Mouse (Mus musculus): ENCODE results near the gene Tppp3. TPM values are rescaled to one million over a fixed set of nuclear protein-coding genes. Genes with fewer than 3 reads are reported as not detected.

Tppp3 gene
- total and polyA plus RNA-seq, 3 experiments = 35.0 to 73.7 (median 48.8) TPM

DNA sequence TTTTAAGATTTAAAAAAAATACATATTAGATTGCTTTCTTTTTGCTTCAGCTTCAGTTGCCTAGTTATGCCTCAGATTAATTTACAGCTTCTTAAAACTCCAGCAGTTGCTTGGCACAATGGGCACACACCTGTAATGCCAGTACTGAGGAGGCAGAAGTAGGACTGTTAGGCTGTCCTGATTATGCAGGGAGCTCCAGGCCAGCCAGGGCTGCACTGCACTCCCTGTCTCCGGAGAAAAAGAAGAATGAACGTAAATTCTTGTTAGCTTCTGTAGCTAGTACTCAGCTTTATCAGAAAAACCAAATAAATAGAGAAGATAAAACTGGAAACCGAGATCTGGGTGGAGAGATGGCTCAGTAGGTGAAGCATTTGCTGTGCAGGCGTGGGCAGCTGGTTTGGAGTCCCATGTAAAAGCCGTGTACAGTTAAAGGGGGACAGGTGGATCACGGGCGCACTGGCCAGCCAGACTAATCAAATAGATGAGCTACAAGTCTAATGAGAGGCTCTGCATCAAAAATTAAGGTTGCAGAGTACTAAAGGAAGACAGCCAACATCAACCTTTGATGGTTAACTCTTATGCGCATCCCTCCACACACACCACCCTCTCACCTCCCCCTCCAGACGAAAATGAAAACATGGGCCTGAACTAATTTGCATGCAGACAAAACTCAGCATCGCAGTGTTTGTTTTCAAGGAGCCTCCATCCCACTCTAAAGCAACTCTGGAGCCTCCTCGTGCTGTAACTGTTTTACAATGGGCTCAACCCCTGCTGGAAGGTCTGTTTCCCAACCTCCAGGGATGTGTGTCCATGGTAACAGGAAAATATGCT is 25.8 kb downstream of the Tppp3 start:
- TF ChIP-seq EP300 (IDR thresholded peaks at IDR 0.05; ENCODE audit: insufficient read depth, low read depth, low read length) (no peak), CTCF (IDR thresholded peaks at IDR 0.05) (no peak), POLR2A (IDR thresholded peaks at IDR 0.05; ENCODE audit: insufficient read depth, low read depth, low read length) (no peak)
- Histone ChIP-seq H3K27me3 (ENCODE audit: control insufficient read depth, insufficient read depth, low read length) (no peaks in the 10 kb centered on the region), H3K4me1 (ENCODE audit: control insufficient read depth, insufficient read depth, low read length) (no peaks in the 10 kb centered on the region), H3K36me3 (ENCODE audit: control insufficient read depth, insufficient read depth, low read length) (no peaks in the 10 kb centered on the region), H3K79me2 (replicated peaks; ENCODE audit: control insufficient read depth, insufficient read depth, low read length) (no peaks in the 10 kb centered on the region), H3K27ac (peak overlapping the region; percentile 57; the same call in 1 of the 2 replicates), H3K4me3 (no peak overlapping the region), H3K9ac (ENCODE audit: low read depth, low read length) (no peak overlapping the region)
- DNase-seq = peak in 1 of 2 experiments; percentile 35
- intact Hi-C loops (cut with DNase I) = no loop called here
- WGBS = 44% methylated on average over 11 of the region's 11 CpGs

- H3K27ac ChIP-seq = no peak overlapping the region
- TF ChIP-seq CTCF (IDR thresholded peaks at IDR 0.05) (no peak), POLR2A (IDR thresholded peaks at IDR 0.05; ENCODE audit: insufficient read depth, low read depth, low read length) (no peak), EP300 (IDR thresholded peaks at IDR 0.05; ENCODE audit: insufficient read depth, low read depth, low read length) (no peak)
- 92% methylated on average over 5 of the region's 5 CpGs for WGBS
- H3K36me3 ChIP-seq (ENCODE audit: control insufficient read depth, insufficient read depth, low read length) = no peaks in the 10 kb centered on the region
- H3K4me3 ChIP-seq = no peak overlapping the region
- DNase-seq = no peak
- no peak overlapping the region for H3K9ac ChIP-seq (ENCODE audit: low read depth, low read length)
- H3K79me2 ChIP-seq (replicated peaks; ENCODE audit: control insufficient read depth, insufficient read depth, low read length) = no peaks in the 10 kb centered on the region
- H3K4me1 ChIP-seq (ENCODE audit: control insufficient read depth, insufficient read depth, low read length) = peaks cover under 1% of the 10 kb centered on the region; the same call in 1 of the 2 replicates
- H3K27me3 ChIP-seq (ENCODE audit: control insufficient read depth, insufficient read depth, low read length) = no peaks in the 10 kb centered on the region
- intact Hi-C loops (cut with DNase I) = loop anchor here (5.0 kb wide), 1 partner anchor 35 kb away; no protein-coding TSS in a partner anchor
These were observed 28.7 kb downstream of the Tppp3 start for GRCm38 (mm10) chr8:105442661-105443060.

GRCm38 (mm10) chr8:105441433-105441832 is 29.9 kb downstream of the Tppp3 start:
- no peak overlapping the region for H3K4me3 ChIP-seq
- H3K27ac ChIP-seq = no peak overlapping the region
- intact Hi-C loops (cut with DNase I) = loop anchor here (5.0 kb wide), 1 partner anchor 36 kb away; no protein-coding TSS in a partner anchor
- WGBS = 22% methylated on average over 6 of the region's 6 CpGs
- DNase-seq = peak in 1 of 2 experiments; percentile 51
- H3K36me3 ChIP-seq (ENCODE audit: control insufficient read depth, insufficient read depth, low read length) = no peaks in the 10 kb centered on the region
- no peaks in the 10 kb centered on the region for H3K79me2 ChIP-seq (replicated peaks; ENCODE audit: control insufficient read depth, insufficient read depth, low read length)
- no peaks in the 10 kb centered on the region for H3K27me3 ChIP-seq (ENCODE audit: control insufficient read depth, insufficient read depth, low read length)
- TF ChIP-seq EP300 (IDR thresholded peaks at IDR 0.05; ENCODE audit: insufficient read depth, low read depth, low read length) (no peak), CTCF (IDR thresholded peaks at IDR 0.05) (peak; percentile 56)
- H3K9ac ChIP-seq (ENCODE audit: low read depth, low read length) = no peak overlapping the region
- peaks cover 5% of the 10 kb centered on the region for H3K4me1 ChIP-seq (ENCODE audit: control insufficient read depth, insufficient read depth, low read length)

DNA sequence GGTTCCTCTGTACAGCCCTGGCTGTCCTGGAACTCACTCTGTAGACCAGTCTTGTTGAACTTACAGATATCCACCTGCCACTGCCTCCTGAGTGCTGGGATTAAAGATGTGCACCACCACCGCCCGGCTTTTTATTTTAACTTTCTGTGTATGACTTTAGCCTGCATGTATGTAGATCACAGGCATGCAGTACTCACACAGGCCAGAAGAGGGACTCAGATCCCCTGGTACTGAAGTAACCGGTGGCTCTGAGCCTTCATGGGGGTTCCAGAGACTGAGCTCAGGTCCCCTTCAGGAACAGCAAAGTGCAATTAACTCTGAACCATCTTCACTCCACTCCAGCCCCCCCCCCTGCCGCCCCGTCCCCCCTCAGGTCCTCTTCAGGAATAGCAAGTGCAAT is 32.5 kb downstream of the Tppp3 start:
- H3K4me3 ChIP-seq = no peak overlapping the region
- H3K9ac ChIP-seq (ENCODE audit: low read depth, low read length) = no peak overlapping the region
- no peaks in the 10 kb centered on the region for H3K79me2 ChIP-seq (replicated peaks; ENCODE audit: control insufficient read depth, insufficient read depth, low read length)
- H3K27ac ChIP-seq = no peak overlapping the region
- 65% methylated on average over 5 of the region's 5 CpGs for WGBS
- DNase-seq = peak in 1 of 2 experiments; percentile 44
- H3K27me3 ChIP-seq (ENCODE audit: control insufficient read depth, insufficient read depth, low read length) = no peaks in the 10 kb centered on the region
- no peak for TF ChIP-seq EP300 (IDR thresholded peaks at IDR 0.05; ENCODE audit: insufficient read depth, low read depth, low read length)
- TF ChIP-seq POLR2A (IDR thresholded peaks at IDR 0.05; ENCODE audit: insufficient read depth, low read depth, low read length) = no peak
- TF ChIP-seq CTCF (IDR thresholded peaks at IDR 0.05) = peak; percentile 71
- H3K4me1 ChIP-seq (ENCODE audit: control insufficient read depth, insufficient read depth, low read length) = peaks cover 5% of the 10 kb centered on the region
- intact Hi-C loops (cut with DNase I) = no loop called here
- H3K36me3 ChIP-seq (ENCODE audit: control insufficient read depth, insufficient read depth, low read length) = peaks cover 3% of the 10 kb centered on the region; the same call in 1 of the 2 replicates

- Histone ChIP-seq H3K9ac (ENCODE audit: low read depth, low read length) (no peak overlapping the region), H3K4me3 (no peak overlapping the region), H3K27me3 (ENCODE audit: control insufficient read depth, insufficient read depth, low read length) (no peaks in the 10 kb centered on the region), H3K79me2 (replicated peaks; ENCODE audit: control insufficient read depth, insufficient read depth, low read length) (no peaks in the 10 kb centered on the region), H3K27ac (peak overlapping the region; percentile 9; the same call in 1 of the 2 replicates), H3K36me3 (ENCODE audit: control insufficient read depth, insufficient read depth, low read length) (peaks cover 15% of the 10 kb centered on the region; the same call in 1 of the 2 replicates), H3K4me1 (ENCODE audit: control insufficient read depth, insufficient read depth, low read length) (peaks cover 11% of the 10 kb centered on the region)
- no peak for TF ChIP-seq CTCF (IDR thresholded peaks at IDR 0.05)
- no peak for TF ChIP-seq POLR2A (IDR thresholded peaks at IDR 0.05; ENCODE audit: insufficient read depth, low read depth, low read length)
- no peak for TF ChIP-seq EP300 (IDR thresholded peaks at IDR 0.05; ENCODE audit: insufficient read depth, low read depth, low read length)
- intact Hi-C loops (cut with DNase I) = no loop called here
- 54% methylated on average over 5 of the region's 5 CpGs for WGBS
- no peak for DNase-seq
These were observed 34.1 kb downstream of the Tppp3 start for GRCm38 (mm10) chr8:105437078-105437748.
